Mouse (Mus musculus): ENCODE results near the gene Olfr1275.

DNA sequence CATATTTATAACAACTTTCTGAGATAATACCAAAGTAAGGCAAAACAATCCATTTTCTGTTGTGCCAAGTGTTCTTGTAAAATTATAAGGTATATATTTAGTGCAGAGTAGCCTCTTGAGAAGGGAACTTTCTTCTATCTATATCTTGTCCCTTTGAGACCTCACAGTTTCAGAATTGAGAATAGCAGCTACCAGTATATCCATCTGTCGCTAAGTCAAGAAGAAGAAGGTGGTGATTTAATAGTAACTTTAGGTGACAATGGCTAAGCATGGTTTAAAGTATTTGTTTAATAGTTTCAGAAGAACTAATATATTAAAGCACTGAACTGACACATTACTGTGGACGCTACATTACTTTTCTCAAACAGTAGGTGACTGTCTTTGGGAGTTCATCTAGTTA, 38.9 kb upstream of the Olfr1275 start, which contains the start of gene Olfr1277:
- TF ChIP-seq HCFC1 (IDR thresholded peaks at IDR 0.05; ENCODE audit: low read depth, low read length) (no peak), ETS1 (conservative IDR thresholded peaks at IDR 0.05; ENCODE audit: low read depth, low read length) (no peak)
